Mouse (Mus musculus) kidney, postnatal 14 days (tissue): Measurements from ENCODE around the gene Nhsl2.
"Not testable (repeated sequence)": the region's sequence is repeated elsewhere in the genome, so short reads cannot be mapped to it uniquely, and the experiment has no call there.

Experiments used
- DNase-seq: peaks from one replicate; pipeline ENCODE4 v3.0.0; 2022; ENCODE audit warnings: mixed read lengths

The Nhsl2 gene

DNA sequence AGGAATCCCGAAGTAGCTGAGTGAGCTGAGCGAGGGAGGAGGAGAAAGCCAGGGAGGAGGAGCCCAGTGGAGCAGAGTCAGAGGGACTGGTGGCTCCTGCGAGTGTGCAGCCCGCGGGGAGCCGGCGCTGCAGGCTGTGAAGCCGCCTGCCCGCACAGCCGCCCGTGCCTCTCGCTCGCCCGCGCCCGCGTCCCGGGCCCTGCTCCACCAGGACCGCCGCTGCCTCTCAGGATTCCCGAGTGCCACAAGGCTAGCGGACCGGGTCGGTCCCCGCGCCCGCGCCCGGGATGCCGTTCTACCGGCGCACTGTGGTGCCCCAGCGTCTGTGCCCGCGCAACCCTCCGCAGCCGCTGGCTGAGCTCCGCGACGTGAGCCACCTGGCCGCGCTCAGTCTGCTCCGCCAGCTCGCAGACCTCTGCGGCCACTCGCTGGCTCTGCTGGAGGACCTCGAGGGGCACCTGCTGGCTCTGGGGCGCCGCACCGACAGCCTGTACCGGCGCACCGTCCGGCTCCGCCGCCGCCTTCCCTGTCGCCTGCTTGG lies at the start of gene Nhsl2:
Nhsl2 (plus strand) TSS at position 105 of the 541 bp plus-strand sequence.
- peak; percentile 71 for DNase-seq

DNA sequence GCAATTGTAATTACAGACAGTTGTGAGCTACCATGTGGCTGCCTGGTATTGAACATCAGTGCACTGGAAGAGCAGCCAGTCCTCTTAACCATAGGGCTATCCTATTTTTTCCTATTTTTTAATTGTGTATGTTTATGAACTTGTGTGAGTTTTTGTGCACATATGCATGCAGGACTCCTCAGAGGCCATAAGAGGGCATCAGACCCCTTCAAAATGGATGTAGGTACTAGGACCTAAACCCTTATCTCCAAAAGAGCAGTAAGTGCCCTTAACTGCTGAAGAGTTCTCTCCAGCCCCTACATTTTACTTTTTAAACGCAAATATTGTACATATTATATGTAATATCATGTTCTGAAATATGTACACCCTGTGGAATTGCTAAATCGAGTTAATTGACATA lies 43.7 kb upstream of the Nhsl2 start:
- DNase-seq: peak; percentile 18

DNA sequence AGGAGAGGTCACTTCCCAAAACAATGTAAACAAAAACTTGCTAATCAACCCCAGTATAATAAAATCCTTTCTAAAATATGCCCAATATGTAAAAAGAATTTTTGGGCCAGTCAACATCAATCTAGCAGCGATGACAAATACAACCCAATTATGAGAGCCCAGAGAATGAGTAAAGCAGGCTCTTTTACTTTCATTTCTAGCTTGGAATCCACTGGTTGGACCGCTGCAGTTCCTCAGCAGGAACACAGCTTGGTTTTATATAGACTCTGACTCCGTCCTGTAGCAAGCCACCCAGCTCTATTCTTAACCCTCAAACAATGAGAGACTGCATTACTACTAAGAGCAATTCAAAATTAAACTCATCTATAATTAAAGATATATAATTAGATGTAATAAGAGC lies 37.4 kb upstream of the Nhsl2 start:
- no peak for DNase-seq

DNA sequence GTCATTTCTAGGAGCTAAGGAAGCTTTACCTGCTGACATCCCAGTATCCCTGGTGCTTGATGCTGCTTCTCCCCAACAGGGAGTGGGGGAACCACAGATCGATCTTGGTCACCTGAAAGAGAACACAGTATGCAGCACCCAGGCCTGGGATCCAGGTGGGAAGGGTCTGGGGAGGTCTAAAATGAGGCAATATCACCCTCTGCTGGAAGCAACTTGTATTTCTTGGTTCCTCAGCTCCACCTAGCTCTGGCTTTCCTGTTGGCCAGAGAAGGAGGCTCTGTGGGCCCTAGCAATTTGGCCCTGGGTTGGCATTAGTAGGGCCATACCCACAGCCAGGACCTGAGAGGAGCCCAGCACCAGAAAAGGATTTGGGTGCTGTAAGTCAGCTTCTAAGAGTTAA lies 30.0 kb upstream of the Nhsl2 start:
- peak; percentile 22 for DNase-seq

DNA sequence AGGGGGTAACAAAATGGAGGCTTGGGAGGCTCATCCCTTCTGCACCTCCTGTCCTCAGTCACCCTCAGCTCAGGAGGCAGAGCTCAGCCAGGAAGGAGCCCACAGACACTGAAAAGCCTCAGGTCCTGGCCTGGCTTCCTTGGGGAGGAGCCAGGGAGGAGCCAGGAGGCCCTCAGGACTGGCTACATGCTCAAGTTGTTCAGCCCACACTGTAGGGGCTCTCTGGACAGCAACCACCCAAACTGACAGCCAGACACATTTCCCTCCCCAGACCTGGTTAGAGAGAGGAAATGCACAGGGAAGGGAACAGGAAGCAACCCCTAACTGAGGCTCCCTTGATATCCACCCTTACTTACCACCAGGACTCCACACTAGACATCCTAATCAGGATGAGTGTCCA lies 29.2 kb upstream of the Nhsl2 start:
- DNase-seq: not testable (repeated sequence)

DNA sequence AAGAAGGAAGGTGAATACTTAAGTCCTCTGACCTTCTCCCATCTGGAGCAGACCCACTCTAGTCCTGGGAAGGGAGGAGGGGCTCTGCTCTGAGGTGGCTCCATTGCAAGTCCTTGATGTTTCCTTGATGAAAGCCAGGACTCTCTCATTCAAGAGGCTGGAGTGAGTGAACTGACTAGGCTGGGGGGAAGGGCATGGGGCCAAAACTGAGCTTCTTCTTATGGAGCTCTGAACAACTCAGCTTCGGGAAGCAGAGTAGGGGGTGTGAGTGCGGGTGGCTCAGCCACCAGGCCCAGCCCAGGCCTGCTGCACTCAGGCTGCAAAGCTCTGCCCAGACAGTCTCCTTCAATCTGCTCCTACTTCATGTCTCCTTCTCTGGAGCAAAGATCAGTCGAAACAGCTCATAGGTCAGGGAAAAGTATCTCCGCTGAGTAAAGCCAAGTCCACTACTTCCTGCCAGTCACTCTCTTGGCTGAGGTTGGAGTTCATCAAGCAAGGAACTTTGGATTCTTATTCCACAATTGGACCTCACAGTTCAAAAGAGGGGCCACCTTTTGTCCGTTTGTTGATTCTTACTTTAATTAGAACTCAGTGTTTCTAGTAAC lies 1.9 kb upstream of the Nhsl2 start:
- peak; percentile 29 for DNase-seq

DNA sequence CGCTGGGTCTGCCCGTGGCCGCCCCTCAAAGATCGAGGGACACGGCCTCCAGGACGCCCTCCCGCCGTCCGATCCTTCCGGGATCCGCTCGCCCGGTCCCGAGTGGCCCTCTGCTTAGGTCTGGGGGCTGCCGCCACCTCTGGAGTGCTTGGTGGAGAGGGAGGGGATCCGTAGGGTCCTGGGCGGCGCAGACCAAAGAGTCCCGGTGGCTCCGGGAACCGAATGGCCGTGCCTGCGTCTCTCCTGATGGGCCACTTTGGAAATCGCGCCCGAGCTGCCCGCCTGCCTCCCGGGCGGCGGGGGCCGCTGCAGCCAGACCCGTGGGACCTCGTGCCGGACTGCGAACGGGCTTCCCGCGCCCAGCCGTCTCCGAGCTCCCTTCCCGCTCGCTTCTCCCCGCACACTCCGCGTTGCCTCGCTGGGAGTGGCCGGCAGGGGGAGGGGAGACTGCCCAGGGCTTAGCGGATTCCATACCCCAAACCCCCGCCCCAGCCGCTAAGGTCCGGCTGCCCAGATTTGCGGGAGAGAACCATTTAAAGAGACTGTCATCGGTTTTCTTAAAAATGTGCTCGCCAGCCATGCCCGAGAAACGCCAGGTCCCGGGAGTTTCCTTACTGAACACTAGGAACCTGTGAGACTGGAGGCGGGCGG lies 841 bp downstream of the Nhsl2 start:
- DNase-seq: peak; percentile 8

DNA sequence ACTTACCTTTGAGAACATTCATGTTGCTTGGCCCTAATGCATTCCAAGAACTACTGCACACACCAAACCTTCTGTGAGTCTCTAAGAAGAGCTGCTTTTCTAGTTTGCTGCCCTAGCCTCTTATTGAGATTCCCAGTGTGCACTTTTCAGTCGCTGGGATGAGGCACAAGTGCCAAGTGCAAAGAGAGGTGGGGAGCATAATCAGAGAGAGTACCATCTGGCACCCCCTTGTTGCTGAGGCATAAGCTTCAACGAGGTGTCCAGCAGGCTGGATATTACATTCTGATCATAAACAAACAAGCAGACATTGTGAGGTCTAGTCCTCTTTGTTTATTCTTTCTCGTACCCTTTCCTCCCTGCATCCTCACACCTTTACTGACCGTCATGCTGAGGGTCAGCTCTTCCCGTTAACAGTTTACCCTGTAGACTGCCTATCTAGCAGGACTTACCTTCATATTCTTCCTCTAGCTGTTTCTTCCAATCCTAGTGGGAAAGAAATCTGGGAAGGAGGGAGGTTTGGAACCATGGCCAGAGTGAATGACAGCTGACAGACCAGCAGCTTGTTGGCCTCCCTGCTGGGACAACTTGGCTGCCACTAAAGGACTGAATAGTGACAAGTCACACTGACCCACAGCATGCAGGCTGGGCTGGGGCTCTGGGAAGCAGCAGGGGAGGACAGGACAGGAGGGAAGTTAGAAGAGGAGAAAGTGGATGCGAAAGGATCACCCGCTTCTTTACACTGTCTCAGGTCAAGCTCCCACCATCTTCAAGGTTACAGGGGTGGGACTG lies 2.6 kb downstream of the Nhsl2 start:
- no peak for DNase-seq

DNA sequence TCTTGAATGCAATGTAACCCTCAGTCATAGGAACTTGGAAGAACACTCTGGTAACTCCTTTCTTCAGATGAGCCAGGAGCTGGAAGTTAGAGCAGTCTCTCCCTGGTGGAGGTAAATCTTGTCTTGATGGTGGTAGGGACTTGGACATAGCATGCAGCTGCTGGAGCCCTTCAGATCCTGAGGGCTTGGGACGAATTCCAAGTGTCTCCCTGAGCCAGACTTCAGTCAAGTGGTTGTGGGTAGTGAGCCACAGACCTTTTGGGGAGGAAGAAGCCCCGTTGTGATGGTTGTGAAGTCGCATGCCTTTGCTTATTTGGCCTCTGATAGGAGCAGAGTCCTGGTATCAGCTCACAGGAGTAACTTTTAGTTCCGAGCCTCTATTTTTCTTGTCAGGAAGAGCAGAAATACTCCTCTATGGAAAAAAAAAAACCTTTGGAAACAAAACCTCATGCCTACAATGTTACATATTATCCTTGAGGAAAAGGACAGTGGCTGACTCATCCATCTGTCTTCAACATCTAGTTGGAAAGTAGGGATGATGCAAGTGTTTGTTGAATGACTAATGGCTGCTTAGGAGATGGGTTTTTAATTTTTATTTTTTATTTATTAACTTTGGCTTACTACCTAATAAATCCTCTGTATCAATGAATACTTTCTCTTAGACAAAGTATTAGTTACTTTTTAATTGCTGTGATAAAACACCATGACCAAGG lies 14.6 kb downstream of the Nhsl2 start:
- DNase-seq: no peak

DNA sequence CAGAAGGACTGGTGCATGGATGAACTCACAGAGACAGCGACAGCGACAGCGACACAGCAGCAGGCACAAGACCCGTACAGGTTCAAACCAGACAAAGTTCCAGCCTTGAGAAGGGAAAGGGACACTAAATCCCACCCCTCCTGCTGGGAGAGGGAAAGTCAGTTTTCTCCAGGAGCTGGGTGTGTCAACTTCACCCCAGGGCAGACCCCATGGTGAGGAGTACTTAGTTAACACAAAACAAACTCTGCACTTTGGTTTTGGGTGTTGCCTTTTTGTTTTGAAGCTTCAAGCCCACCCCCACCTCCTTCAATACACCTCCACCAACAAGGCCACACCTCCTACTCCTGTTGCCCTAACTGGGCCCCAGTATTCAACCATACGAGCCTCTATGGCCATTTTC lies 15.6 kb downstream of the Nhsl2 start:
- DNase-seq: no peak

DNA sequence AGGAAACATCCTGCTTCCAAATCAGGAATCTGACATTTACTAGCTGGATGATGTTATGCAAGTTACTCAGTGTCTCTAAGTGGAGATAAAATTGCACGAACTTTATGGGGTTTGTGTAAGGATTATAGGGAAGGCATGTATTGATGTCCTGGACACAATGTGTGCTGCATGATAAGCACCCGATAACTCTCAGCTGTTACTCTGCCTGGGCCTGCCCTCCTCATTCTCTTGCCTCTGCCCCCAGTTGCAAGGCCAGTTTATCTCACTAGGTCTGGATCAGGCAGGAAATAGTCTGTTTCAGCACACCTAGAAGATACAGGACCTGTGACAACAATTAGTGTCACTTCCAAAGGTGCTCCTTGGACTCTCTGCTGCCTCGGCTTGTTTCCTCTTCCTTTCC lies 25.0 kb downstream of the Nhsl2 start:
- no peak for DNase-seq

DNA sequence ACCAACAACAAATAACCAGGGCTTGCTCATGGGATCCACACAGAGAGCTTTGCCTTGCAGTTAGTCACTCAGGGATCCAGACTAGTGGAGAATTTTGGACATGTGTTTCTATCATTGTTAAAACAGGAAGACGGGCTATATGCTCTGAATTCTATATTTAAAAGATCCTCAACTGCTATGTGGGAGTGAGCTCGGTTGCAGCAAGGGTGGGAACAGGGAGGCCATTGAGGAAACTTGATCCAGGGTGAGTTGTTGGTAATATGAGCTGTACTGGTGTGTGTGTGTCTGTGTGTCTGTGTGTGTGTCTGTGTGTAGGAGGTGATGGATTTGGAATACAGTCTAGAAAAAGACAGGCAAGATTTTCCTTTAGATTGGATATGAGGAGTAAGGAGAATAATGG lies 25.7 kb downstream of the Nhsl2 start:
- no peak for DNase-seq

DNA sequence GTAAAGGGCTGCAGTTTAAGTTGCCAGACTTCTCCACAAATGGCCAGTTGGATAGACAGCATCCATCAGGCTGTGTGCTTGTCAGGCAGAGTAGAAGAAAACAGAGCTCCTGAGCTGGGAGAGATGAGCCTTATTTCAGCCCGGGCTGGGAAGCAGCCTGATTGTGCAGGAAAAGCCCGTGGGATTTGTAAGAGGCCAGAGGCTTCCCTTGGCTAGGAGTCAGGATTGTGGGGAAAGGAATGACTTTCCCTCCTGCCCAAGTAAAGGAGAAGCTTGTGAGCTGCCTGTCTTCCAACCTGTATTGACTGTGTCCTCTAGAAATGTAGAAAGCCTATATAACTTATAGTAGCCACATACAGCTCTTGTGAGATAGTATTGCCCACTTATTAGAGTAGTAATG lies 27.0 kb downstream of the Nhsl2 start:
- peak; percentile 1 for DNase-seq

DNA sequence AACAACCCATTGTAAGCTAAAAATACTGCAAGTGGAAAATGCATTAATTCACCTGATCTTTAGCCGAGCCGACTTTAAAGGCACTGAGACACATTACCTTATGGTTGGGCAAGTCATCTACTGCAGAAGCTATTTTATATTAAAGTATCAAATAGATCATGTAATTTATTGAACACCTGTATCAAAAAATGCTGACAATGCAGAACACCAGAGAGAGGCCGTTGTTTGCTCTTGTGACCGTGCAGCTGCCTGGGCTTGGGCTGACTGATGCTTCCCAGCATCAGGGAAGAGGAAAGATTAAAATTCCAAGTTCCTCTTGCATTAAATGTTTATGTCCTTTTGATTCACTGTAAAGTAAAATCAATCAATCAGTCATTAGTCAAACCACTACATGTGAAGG lies 28.7 kb downstream of the Nhsl2 start:
- no peak for DNase-seq

DNA sequence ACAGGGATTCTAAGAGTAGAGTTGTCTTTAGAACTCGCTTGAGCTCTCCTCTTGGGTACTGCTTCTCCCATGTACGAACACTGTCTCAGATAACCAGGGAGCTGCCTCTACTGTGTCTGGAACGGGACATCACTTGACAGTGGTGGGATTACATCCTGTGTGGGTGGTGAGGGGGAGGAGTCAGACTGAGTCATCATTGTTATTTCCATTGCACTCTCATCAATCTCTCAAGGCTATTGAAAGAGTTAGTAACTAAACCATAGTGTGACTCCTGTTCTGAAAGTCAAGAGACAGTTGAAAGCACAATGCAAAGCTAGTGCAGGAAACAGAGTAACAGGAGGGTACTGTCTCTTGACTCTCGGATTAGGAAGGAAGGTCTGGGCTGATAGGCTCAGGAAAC lies 29.4 kb downstream of the Nhsl2 start:
- DNase-seq: no peak

DNA sequence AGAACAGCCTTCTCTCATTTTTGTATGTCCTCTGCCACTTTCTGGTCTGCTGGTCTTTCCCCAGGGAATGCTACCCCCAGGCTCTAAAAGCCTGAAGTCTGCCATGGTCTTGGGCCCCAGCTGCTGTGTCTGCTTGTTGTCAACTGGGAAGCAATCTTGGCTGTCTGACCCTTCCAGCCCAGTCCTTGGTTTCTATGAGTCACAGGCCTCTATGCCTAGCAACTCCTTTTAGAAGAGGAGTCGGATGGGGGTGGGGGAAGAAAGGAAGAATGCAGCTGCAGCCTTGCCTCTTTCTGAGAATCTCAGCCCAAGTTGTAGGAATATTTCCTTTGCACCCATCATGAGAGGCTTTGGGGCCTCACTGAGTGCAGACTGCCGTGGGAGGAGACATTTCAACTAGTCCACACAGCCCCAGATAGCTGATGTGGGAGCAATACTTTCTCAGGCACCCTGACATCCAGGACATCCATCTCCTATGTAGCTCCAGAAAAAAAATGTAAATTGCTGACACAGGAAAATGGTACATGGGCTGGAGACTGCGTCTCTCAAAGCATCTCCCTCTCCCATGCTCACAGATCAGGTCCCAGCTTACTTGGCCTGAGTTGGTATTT lies 33.1 kb downstream of the Nhsl2 start:
- DNase-seq: no peak

DNA sequence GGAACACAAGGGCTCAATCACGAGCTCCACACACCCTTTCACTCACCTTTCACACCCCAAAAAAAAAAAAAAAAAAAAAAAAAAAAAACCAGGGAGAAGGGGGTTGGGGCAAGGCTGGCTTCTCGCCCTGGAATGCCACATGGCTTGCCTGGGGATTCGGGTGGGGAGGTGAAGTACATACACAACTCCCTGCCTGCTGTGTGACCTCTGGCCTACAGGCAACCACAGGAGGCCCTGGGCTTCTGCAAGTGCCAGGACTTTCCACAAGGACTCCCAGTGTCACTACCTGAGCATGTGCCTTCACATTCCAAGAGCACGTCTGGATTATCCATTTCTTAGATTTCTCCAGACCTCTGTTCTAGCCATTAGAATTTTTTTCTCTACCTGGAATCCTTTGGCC lies 40.2 kb downstream of the Nhsl2 start:
- peak; percentile 56 for DNase-seq

DNA sequence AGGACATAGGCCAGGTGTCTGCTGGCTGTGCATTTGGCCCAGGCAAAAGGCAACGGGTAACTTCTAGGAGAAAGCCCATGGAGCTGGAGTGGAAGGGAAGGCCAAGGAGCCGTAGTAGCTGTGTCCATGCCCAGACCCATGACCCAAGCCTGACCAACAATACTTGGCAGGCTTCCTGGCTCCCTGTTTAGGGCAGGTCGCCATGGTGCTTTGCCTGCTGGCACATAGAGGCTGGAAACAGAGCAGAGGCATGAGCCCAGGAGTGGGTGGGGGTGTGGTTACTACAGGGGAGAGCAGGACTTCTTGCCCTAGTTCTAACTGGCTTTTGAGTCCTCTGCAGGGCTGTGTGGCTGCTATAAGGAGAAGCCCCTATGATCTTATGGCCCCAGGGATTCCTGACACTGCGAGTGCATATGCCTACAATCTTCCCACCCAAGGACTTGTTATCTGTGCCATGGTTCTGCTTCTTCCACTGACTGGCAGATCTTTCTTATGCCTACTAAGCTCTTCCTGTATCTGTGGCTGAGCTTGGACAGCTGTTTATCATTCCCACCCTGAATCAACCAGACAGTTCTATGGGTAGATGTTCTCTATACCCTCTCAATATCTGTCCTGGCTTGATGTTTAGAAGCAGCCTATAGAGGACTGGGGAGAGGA lies 40.8 kb downstream of the Nhsl2 start:
- peak; percentile 70 for DNase-seq

DNA sequence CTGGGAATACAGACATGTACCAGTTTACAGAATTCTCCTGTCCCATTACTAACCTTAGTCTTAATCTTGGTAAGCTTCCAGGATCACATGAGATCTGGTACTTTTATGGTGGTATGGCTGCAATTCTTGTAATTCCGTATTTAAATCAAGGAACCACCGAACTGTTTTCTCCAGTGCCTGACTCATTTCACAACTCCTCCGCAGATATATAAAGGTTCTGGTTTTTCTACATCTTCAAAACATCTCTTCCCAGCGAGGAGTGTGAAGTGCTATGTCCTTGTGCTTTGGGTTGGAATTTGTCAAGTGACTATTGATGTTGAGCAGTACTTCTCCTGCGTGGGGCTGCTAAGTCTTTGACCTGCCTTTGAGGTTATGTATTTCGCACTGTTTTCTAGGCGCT lies 44.6 kb downstream of the Nhsl2 start:
- no peak for DNase-seq

DNA sequence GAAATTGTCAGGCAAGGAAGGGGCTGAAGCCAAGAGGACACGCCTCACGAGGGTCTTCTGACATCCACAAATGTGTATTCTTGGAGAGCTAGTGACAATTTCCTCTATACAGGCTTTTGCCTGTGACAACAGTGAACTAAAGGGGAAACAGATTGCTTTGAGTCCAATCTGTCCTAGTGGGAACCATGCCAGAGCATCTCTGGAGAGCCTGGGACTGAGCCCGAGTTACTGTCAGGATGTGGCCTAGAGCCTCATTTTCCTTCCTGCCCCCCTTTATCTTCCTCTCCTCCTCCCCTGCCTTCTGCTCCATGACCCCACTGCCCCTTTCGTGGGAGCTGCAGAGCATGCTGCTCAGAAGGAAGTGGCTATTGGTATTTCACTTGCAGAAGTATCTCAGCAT lies 49.2 kb downstream of the Nhsl2 start:
- peak; percentile 43 for DNase-seq

DNA sequence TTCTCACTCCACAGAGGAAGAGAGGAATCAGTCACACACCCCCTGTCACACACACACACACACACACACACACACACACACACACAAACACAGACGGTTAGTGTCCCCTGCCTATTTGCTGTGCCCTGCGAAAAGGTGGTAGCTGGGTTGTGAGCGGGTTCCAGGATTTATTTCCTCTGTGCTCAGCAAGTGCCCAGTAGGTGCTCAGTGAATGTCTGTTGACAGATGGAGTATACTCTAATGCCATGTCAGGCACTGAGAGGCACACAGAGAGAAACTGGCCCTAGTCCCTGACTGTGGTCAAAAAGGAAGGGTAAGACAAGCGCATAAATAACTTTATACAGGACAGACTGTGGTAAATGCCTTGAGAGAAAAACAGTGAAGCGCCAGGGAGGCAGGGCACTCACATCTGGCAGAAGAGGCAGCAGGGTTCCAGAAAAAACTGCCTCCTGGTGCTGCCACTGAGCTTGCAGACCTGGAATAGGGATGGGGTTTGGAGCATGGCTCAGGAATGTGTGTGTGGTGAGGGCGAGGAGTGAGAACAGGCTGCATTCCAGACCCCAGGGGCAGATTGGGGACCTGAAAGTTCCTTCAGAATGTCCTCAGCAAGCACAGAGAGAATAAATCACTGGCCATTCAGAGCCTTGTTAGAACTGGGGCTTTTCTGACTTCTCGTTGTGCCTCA lies 52.8 kb downstream of the Nhsl2 start:
- peak; percentile 22 for DNase-seq

DNA sequence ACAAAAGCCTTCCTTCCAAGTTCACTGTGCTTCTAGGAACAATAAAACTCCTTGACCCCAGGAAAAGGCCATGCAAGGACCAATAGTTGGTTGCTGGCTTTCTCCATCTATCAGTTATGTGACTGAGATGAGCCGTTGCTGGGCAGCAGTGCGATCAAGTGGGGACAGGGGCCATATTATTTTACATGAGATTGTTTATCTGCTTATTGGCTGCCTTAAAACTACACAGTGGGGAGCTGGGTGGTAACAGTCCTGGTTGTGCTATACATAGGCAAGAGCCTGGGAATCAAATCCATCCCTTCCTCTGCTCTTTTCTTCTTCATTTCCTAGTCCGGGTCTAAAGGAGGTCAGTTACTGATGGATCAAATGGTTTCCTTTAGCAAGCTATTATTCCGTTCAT lies 53.4 kb downstream of the Nhsl2 start:
- DNase-seq: no peak
